Mouse (Mus musculus): ENCODE results near the gene Ube2r2.

DNA sequence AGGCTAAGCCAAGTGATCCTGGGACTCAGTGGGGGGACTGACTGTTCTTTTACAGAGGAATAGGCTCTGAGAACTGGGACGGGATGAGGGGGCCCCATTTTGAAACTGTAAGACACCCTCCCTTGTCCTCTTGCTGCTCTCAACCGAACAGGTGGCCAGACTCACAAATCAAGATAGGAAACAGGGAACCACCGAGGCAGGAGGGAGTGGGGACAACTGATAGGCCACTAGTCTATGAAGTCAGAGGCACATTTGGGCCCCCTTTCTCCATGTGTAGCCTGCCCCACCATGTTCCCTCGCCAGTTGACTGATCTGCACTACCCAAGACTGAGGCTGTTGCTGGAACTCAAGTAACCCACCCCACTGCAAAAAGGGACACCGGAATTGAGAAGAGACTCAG lies 38.7 kb upstream of the Ube2r2 start:
- no peak for TF ChIP-seq TCF12 (IDR thresholded peaks at IDR 0.05; ENCODE audit: insufficient read depth, poor library complexity, severe bottlenecking)
- no peak for TF ChIP-seq POLR2A (IDR thresholded peaks at IDR 0.05; ENCODE audit: insufficient read length, low read depth)
- no peak for TF ChIP-seq POLR2AphosphoS2 (IDR thresholded peaks at IDR 0.05; ENCODE audit: insufficient read length, low read depth)
- TF ChIP-seq MYOD1 (IDR thresholded peaks at IDR 0.05; ENCODE audit: control insufficient read depth in 1 of 3, insufficient read length in 2 of 3, low read depth in 2 of 3) = no peak
- no peak for TF ChIP-seq MAX (IDR thresholded peaks at IDR 0.05; ENCODE audit: low read depth)

Measured in myocyte (in vitro differentiated cells).